Mouse (Mus musculus) embryonic facial prominence, embryonic 14.5 days (tissue): ENCODE data around the gene Eaf2. TPM values are rescaled to one million over a fixed set of nuclear protein-coding genes. Genes with fewer than 3 reads are reported as not detected.

Source experiments
- ATAC-seq: fragments of 200-750 bp; cut with Nextera tagmentation; 2 replicates; pipeline ENCODE4 v1.8.0; 2017; ENCODE audit warnings: low read depth, moderate number of reproducible peaks, moderate TSS enrichment
- DNase-seq: peaks from one replicate; pipeline ENCODE4 v3.0.0-alpha.2; 2015; ENCODE audit warnings: low spot score
- H3K27ac ChIP-seq: fragments of 300-500 bp; sonication (generic); replicated peaks from 2 replicates; pipeline ENCODE4 v1.5.1; 2014; ENCODE audit warnings: low read depth, mild to moderate bottlenecking, low read length, moderate library complexity
- H3K27me3 ChIP-seq: fragments of 300-500 bp; sonication (generic); replicated peaks from 2 replicates; pipeline ENCODE4 v1.6.1; 2014; ENCODE audit warnings: low read length; ENCODE audit not compliant: control insufficient read depth, insufficient read depth
- H3K36me3 ChIP-seq: fragments of 300-500 bp; sonication (generic); 2 replicates; pipeline ENCODE4 v1.6.1; 2014; ENCODE audit warnings: low read length, mixed read lengths; ENCODE audit not compliant: control insufficient read depth, insufficient read depth
- H3K4me1 ChIP-seq: fragments of 300-500 bp; sonication (generic); 2 replicates; pipeline ENCODE4 v1.6.1; 2014; ENCODE audit warnings: antibody characterized with exemption, low read length; ENCODE audit not compliant: control insufficient read depth, insufficient read depth
- H3K4me2 ChIP-seq: fragments of 300-500 bp; sonication (generic); 2 replicates; pipeline ENCODE4 v1.6.1; 2014; ENCODE audit warnings: low read depth, mild to moderate bottlenecking, low read length, moderate library complexity, mixed read lengths
- H3K4me3 ChIP-seq: fragments of 300-500 bp; sonication (generic); 2 replicates; pipeline ENCODE4 v1.5.1; 2014; ENCODE audit warnings: low read depth, mild to moderate bottlenecking, low read length
- H3K9ac ChIP-seq: fragments of 300-500 bp; sonication (generic); 2 replicates; pipeline ENCODE4 v1.6.1; 2014; ENCODE audit warnings: low read depth, mild to moderate bottlenecking, low read length, moderate library complexity, mixed read lengths
- H3K9me3 ChIP-seq: fragments of 300-500 bp; sonication (generic); 2 replicates; pipeline ENCODE4 v1.6.1; 2016; ENCODE audit warnings: low read length; ENCODE audit not compliant: control insufficient read depth
- WGBS: fragments of 180-500 bp; shearing (Covaris S2); extraction: QIAGEN DNeasy Blood & Tissue Kit; methylation state at CpG from one replicate; pipeline ENCODE4 v1.1.7; 2014; 5-methylcytosine and 5-hydroxymethylcytosine counted together
- polyA plus RNA-seq: library from polyadenylated mRNA; unstranded; fragments of >200 nt; fragmentation: Nextera tagmentation; extraction: Ambion mirVana; gene quantifications from 2 replicates; pipeline ENCODE4 v1.2.1, GENCODE M21; 2014

Gene Eaf2
- polyA plus RNA-seq, 1 experiment from 2014 or later: 3.4 TPM

- DNase-seq: no peak
- Histone ChIP-seq H3K4me3 (no peak overlapping the region), H3K4me2 (no peak overlapping the region), H3K9ac (no peak overlapping the region), H3K9me3 (no peaks in the 10 kb centered on the region), H3K36me3 (no peaks in the 10 kb centered on the region), H3K27ac (no peak overlapping the region), H3K4me1 (no peaks in the 10 kb centered on the region), H3K27me3 (no peaks in the 10 kb centered on the region)
- ATAC-seq: no peak
- WGBS: 58% methylated on average over 2 of the region's 2 CpGs
These were observed 76.5 kb downstream of the Eaf2 start for GRCm38 (mm10) chr16:36798334-36798733.

- Histone ChIP-seq H3K27ac (no peak overlapping the region), H3K36me3 (no peaks in the 10 kb centered on the region), H3K4me1 (no peaks in the 10 kb centered on the region), H3K27me3 (no peaks in the 10 kb centered on the region), H3K4me2 (no peak overlapping the region), H3K9ac (no peak overlapping the region), H3K9me3 (no peaks in the 10 kb centered on the region), H3K4me3 (no peak overlapping the region)
- WGBS: 66% methylated on average over 2 of the region's 2 CpGs
- DNase-seq (no peak), ATAC-seq (no peak)
These were observed 79.8 kb downstream of the Eaf2 start for GRCm38 (mm10) chr16:36794976-36795375.

GRCm38 (mm10) chr16:36790166-36790565 is 84.6 kb downstream of the Eaf2 start:
- WGBS: 71% methylated on average over 4 of the region's 4 CpGs
- peak; percentile 63 for DNase-seq
- Histone ChIP-seq H3K9me3 (no peaks in the 10 kb centered on the region), H3K27me3 (no peaks in the 10 kb centered on the region), H3K27ac (no peak overlapping the region), H3K4me2 (no peak overlapping the region), H3K9ac (no peak overlapping the region), H3K36me3 (no peaks in the 10 kb centered on the region), H3K4me3 (no peak overlapping the region), H3K4me1 (no peaks in the 10 kb centered on the region)
- peak; percentile 67; the same call in 1 of the 2 replicates for ATAC-seq

- Histone ChIP-seq H3K27me3 (no peaks in the 10 kb centered on the region), H3K9me3 (no peaks in the 10 kb centered on the region), H3K4me3 (no peak overlapping the region), H3K9ac (no peak overlapping the region), H3K4me2 (no peak overlapping the region), H3K27ac (no peak overlapping the region), H3K36me3 (no peaks in the 10 kb centered on the region), H3K4me1 (0 out of 2 replicates have a peak, but pooled peaks cover 3% of the 10 kb centered on the region)
- ATAC-seq: no peak
- 85% methylated on average over 7 of the region's 7 CpGs for WGBS
- no peak for DNase-seq
These were observed 88.3 kb downstream of the Eaf2 start for GRCm38 (mm10) chr16:36786466-36786865.

- 0 out of 2 replicates have a peak, but pooled peaks have one; percentile 53 for ATAC-seq
- Histone ChIP-seq H3K4me2 (peak within 1 kb of the TSS; percentile 17), H3K27me3 (no peaks in the 10 kb centered on the region), H3K27ac (peak within 1 kb of the TSS; percentile 2; the same call in 1 of the 2 replicates), H3K9me3 (no peaks in the 10 kb centered on the region), H3K36me3 (no peaks in the 10 kb centered on the region), H3K9ac (no peak within 1 kb of the TSS), H3K4me3 (peak within 1 kb of the TSS; percentile 11), H3K4me1 (0 out of 2 replicates have a peak, but pooled peaks cover 3% of the 10 kb centered on the region)
- WGBS: 49% methylated on average over 10 of the region's 10 CpGs
- DNase-seq: peak; percentile 78
These were observed 90.0 kb downstream of the Eaf2 start, which contains the start of gene Slc15a2 for GRCm38 (mm10) chr16:36784594-36785313. Gene Slc15a2 (minus strand): TSS chr16:36784962.

- ATAC-seq (no peak), DNase-seq (peak; percentile 8)
- H3K9me3 ChIP-seq: no peaks in the 10 kb centered on the region
- H3K9ac ChIP-seq: no peak overlapping the region
- H3K4me3 ChIP-seq: peak overlapping the region; percentile 11
- peak overlapping the region; percentile 2; the same call in 1 of the 2 replicates for H3K27ac ChIP-seq
- WGBS: 86% methylated on average over 2 of the region's 2 CpGs
- H3K4me2 ChIP-seq: peak overlapping the region; percentile 17
- H3K4me1 ChIP-seq: 0 out of 2 replicates have a peak, but pooled peaks cover 3% of the 10 kb centered on the region
- H3K27me3 ChIP-seq: no peaks in the 10 kb centered on the region
- no peaks in the 10 kb centered on the region for H3K36me3 ChIP-seq
These were observed 90.7 kb downstream of the Eaf2 start for GRCm38 (mm10) chr16:36784146-36784545.

GRCm38 (mm10) chr16:36775658-36776057 is 99.1 kb downstream of the Eaf2 start:
- DNase-seq (no peak), ATAC-seq (no peak)
- no peaks in the 10 kb centered on the region for H3K9me3 ChIP-seq
- H3K4me3 ChIP-seq: no peak overlapping the region
- no peak overlapping the region for H3K4me2 ChIP-seq
- H3K9ac ChIP-seq: no peak overlapping the region
- H3K27me3 ChIP-seq: no peaks in the 10 kb centered on the region
- H3K36me3 ChIP-seq: no peaks in the 10 kb centered on the region
- no peaks in the 10 kb centered on the region for H3K4me1 ChIP-seq
- H3K27ac ChIP-seq: no peak overlapping the region
- WGBS: 89% methylated on average over 6 of the region's 6 CpGs

GRCm38 (mm10) chr16:36772996-36773395 is 101.8 kb downstream of the Eaf2 start:
- Histone ChIP-seq H3K4me3 (no peak overlapping the region), H3K36me3 (no peaks in the 10 kb centered on the region), H3K4me2 (no peak overlapping the region), H3K27ac (no peak overlapping the region), H3K27me3 (no peaks in the 10 kb centered on the region), H3K4me1 (no peaks in the 10 kb centered on the region), H3K9ac (no peak overlapping the region), H3K9me3 (no peaks in the 10 kb centered on the region)
- ATAC-seq: no peak
- DNase-seq: no peak
- WGBS: 91% methylated on average over 5 of the region's 5 CpGs

- H3K27me3 ChIP-seq: no peaks in the 10 kb centered on the region
- no peaks in the 10 kb centered on the region for H3K9me3 ChIP-seq
- no peaks in the 10 kb centered on the region for H3K4me1 ChIP-seq
- no peak overlapping the region for H3K4me3 ChIP-seq
- 93% methylated on average over 3 of the region's 3 CpGs for WGBS
- H3K4me2 ChIP-seq: no peak overlapping the region
- DNase-seq (no peak), ATAC-seq (no peak)
- no peak overlapping the region for H3K9ac ChIP-seq
- no peaks in the 10 kb centered on the region for H3K36me3 ChIP-seq
- no peak overlapping the region for H3K27ac ChIP-seq
These were observed 103.1 kb downstream of the Eaf2 start for GRCm38 (mm10) chr16:36771703-36772102.
